15 mouse cellular contexts compared by ENCODE assay signal in genomic region chr5:43526874-43527584, GRCm38 (mm10). TPM values are rescaled to one million over a fixed set of nuclear protein-coding genes. Genes with fewer than 3 reads are reported as not detected.
DNase-seq lines count a peak whose midpoint lies in the region; ATAC-seq and TF ChIP-seq lines count a peak whose summit lies in the region.
"Had no signal": no experiment of that assay in that cellular context is flagged by ENCODE, and none has a peak within 500 bp of the region (broad histone marks: within the 10 kb centered on the region; RNA-seq: fewer than 3 reads in every experiment).

No protein-coding gene starts in this region.

- peaks cover 19% of the 10 kb centered on the region for H3K4me1 ChIP-seq in limb, embryonic 14.5 days (ENCODE audit: control insufficient read depth, insufficient read depth, low read length)
- peaks cover 20% of the 10 kb centered on the region for H3K4me1 ChIP-seq in limb, embryonic 10.5 days
- H3K4me1 ChIP-seq in embryonic fibroblast, embryonic 13.5 days (ENCODE audit: control insufficient read depth, insufficient read depth, low read length), result peaks cover 2% of the 10 kb centered on the region
- no peaks in the 10 kb centered on the region for H3K4me1 ChIP-seq in stomach, embryonic 14.5 days (ENCODE audit: control insufficient read depth, insufficient read depth, low read length)
- H3K4me1 ChIP-seq: forebrain, embryonic 10.5 days had no signal

- 64% methylated on average over 6 of the region's 6 CpGs for WGBS in limb, embryonic 14.5 days
- 81% methylated on average over 6 of the region's 6 CpGs for WGBS in limb, embryonic 10.5 days
- 39% methylated on average over 6 of the region's 6 CpGs for WGBS in stomach, embryonic 14.5 days

- no peak for TF ChIP-seq CTCF in embryonic fibroblast, embryonic 13.5 days (IDR thresholded peaks at IDR 0.05; ENCODE audit: borderline replicate concordance, insufficient read depth, low read length)

- no peaks in the 10 kb centered on the region for H3K27me3 ChIP-seq in limb, embryonic 14.5 days (ENCODE audit: control insufficient read depth, insufficient read depth, low read length)
- H3K27me3 ChIP-seq in limb, embryonic 10.5 days (ENCODE audit: low read depth, poor library complexity, severe bottlenecking), result no peaks in the 10 kb centered on the region
- H3K27me3 ChIP-seq in stomach, embryonic 14.5 days (ENCODE audit: control insufficient read depth, insufficient read depth, low read length), result no peaks in the 10 kb centered on the region
- H3K27me3 ChIP-seq: limb, embryonic 15.5 days had no signal

- H3K27ac ChIP-seq in limb, embryonic 14.5 days (replicated peaks; ENCODE audit: low read depth, low read length), result no peak overlapping the region
- no peak overlapping the region for H3K27ac ChIP-seq in limb, embryonic 10.5 days
- peak overlapping the region; percentile 71 for H3K27ac ChIP-seq in embryonic fibroblast, embryonic 13.5 days (ENCODE audit: insufficient read depth, low read length)
- H3K27ac ChIP-seq in stomach, embryonic 14.5 days (ENCODE audit: low read length), result 0 out of 2 replicates have a peak overlapping the region, but pooled peaks have one; percentile 21
- H3K27ac ChIP-seq: forebrain, embryonic 10.5 days; limb, embryonic 15.5 days had no signal

- no peaks in the 10 kb centered on the region for H3K9me3 ChIP-seq in limb, embryonic 14.5 days (ENCODE audit: control insufficient read depth, low read length)
- no peaks in the 10 kb centered on the region for H3K9me3 ChIP-seq in limb, embryonic 10.5 days (replicated peaks)
- H3K9me3 ChIP-seq in stomach, embryonic 14.5 days (ENCODE audit: control insufficient read depth, low read depth, low read length), result no peaks in the 10 kb centered on the region
- H3K9me3 ChIP-seq: forebrain, embryonic 10.5 days; limb, embryonic 15.5 days had no signal

- H3K36me3 ChIP-seq in limb, embryonic 14.5 days (ENCODE audit: control insufficient read depth, insufficient read depth, low read length), result no peaks in the 10 kb centered on the region
- no peaks in the 10 kb centered on the region for H3K36me3 ChIP-seq in limb, embryonic 10.5 days
- H3K36me3 ChIP-seq in stomach, embryonic 14.5 days (ENCODE audit: control insufficient read depth, insufficient read depth, low read length), result no peaks in the 10 kb centered on the region
- H3K36me3 ChIP-seq: forebrain, embryonic 10.5 days; limb, embryonic 15.5 days had no signal

- H3K9ac ChIP-seq in limb, embryonic 14.5 days (ENCODE audit: low read depth, low read length, severe bottlenecking), result no peak overlapping the region
- no peak overlapping the region for H3K9ac ChIP-seq in stomach, embryonic 14.5 days (replicated peaks; ENCODE audit: low read depth, low read length)
- H3K9ac ChIP-seq: limb, embryonic 15.5 days had no signal

- H3K4me3 ChIP-seq in limb, embryonic 14.5 days (replicated peaks; ENCODE audit: low read length), result no peak overlapping the region
- no peak overlapping the region for H3K4me3 ChIP-seq in limb, embryonic 10.5 days
- no peak overlapping the region for H3K4me3 ChIP-seq in embryonic fibroblast, embryonic 13.5 days (ENCODE audit: insufficient read depth, low read length)
- no peak overlapping the region for H3K4me3 ChIP-seq in stomach, embryonic 14.5 days (ENCODE audit: low read depth, low read length)
- H3K4me3 ChIP-seq: forebrain, embryonic 10.5 days; limb, embryonic 15.5 days had no signal

- no peak for TF ChIP-seq POLR2A in limb, embryonic 14.5 days (IDR thresholded peaks at IDR 0.05; ENCODE audit: borderline replicate concordance, extremely low read depth, insufficient read depth, insufficient read length)
- no peak for TF ChIP-seq POLR2A in embryonic fibroblast, embryonic 13.5 days (IDR thresholded peaks at IDR 0.05; ENCODE audit: low read depth, low read length)

- no peak overlapping the region for H3K4me2 ChIP-seq in limb, embryonic 14.5 days (replicated peaks; ENCODE audit: low read depth, low read length, severe bottlenecking)
- H3K4me2 ChIP-seq in stomach, embryonic 14.5 days (replicated peaks; ENCODE audit: low read depth, low read length), result no peak overlapping the region
- H3K4me2 ChIP-seq: limb, embryonic 15.5 days had no signal

- peak; percentile 34; the same call in 1 of the 2 replicates for ATAC-seq in limb, embryonic 14.5 days (ENCODE audit: low FRiP score, low read depth)
- ATAC-seq in stomach, embryonic 14.5 days (ENCODE audit: insufficient number of reproducible peaks, insufficient read depth, low FRiP score, low read depth), result no peak
- no peak for ATAC-seq in megakaryocyte progenitor cell, adult 5-6 weeks (replicated peaks; ENCODE audit: poor library complexity)

- DNase-seq in limb, embryonic 14.5 days (ENCODE audit: low spot score), result peak; percentile 16
- DNase-seq in limb, embryonic 10.5 days (ENCODE audit: low spot score), result no peak
- peak; percentile 74 for DNase-seq in kidney, postnatal 10 days
- no peak for DNase-seq in ovary, postnatal 14 days (ENCODE audit: low spot score)
- DNase-seq: heart, adult 18-20 months; heart, postnatal 10 days; layer of hippocampus, postnatal 36 days; right cerebral cortex, postnatal 25 days; thymus, postnatal 4 days had no signal

RNA-seq across cellular contexts. Expression of gene C1qtnf7, which starts 11.7 kb away (rescaled TPM):
- polyA plus RNA-seq in limb, embryonic 14.5 days (2012; rRNA removed), result 3.2 and 5.0 TPM in 2 replicates
- 6.6 and 9.3 TPM in 2 replicates for polyA plus RNA-seq in limb, embryonic 14.5 days (2014; fragmentation: Nextera tagmentation; extraction: Ambion mirVana)
- 1.3 and 1.6 TPM in 2 replicates for polyA plus RNA-seq in limb, embryonic 10.5 days (2016; fragmentation: Nextera tagmentation; extraction: Ambion mirVana)
- 1.0 and 4.8 TPM in 2 replicates for polyA plus RNA-seq in embryonic fibroblast, embryonic 13.5 days (2011; ENCODE audit: insufficient read length, low read depth, missing spikeins)
- polyA plus RNA-seq in stomach, embryonic 14.5 days (2014; fragmentation: Nextera tagmentation; extraction: Ambion mirVana), result 17.3 and 20.0 TPM in 2 replicates
- not detected in 2 replicates for total RNA-seq in megakaryocyte progenitor cell, adult 5-6 weeks (2015)
- not detected in 2 replicates for total RNA-seq in megakaryocyte progenitor cell, adult 5-6 weeks (2017)
- total RNA-seq: neutrophil, adult 5-6 weeks had no signal

Comparison
In these comparisons a context has a peak if more than half of its experiments do, and no peak if none do; other contexts are left out.
1. DNase-seq: peak in limb, embryonic 14.5 days (single experiment) and kidney, postnatal 10 days (single experiment); none in limb, embryonic 10.5 days (single experiment) and ovary, postnatal 14 days (single experiment).
2. H3K27ac ChIP-seq: peak in embryonic fibroblast, embryonic 13.5 days (single experiment) and stomach, embryonic 14.5 days (single experiment); none in limb, embryonic 14.5 days (single experiment) and limb, embryonic 10.5 days (single experiment).